Mouse (Mus musculus) right cerebral cortex, adult 2 months (tissue): ENCODE data around the gene Prrt1.
A peak's percentile ranks its signal among the peaks of the same experiment; 100 is the strongest.

Source experiments
- DNase-seq, 2 experiments: peaks; one replicate each; pipeline ENCODE4 v3.0.0; 2021 to 2022; ENCODE audit warnings: low spot score in 2 of 2

Gene Prrt1

GRCm38 (mm10) chr17:34629221-34629751, at the start of gene Prrt1:
Gene Prrt1 (plus strand): TSS chr17:34629533.
- DNase-seq = peak in 1 of 2 experiments; percentile 73

- no peak for DNase-seq
These were observed 46.8 kb upstream of the Prrt1 start for GRCm38 (mm10) chr17:34582528-34582927.

- DNase-seq = no peak
These were observed 45.9 kb upstream of the Prrt1 start for GRCm38 (mm10) chr17:34583397-34583796.

- no peak for DNase-seq
These were observed 45.5 kb upstream of the Prrt1 start for GRCm38 (mm10) chr17:34583819-34584218.

- DNase-seq = no peak
These were observed 44.2 kb upstream of the Prrt1 start for GRCm38 (mm10) chr17:34585121-34585520.

- no peak for DNase-seq
These were observed 43.2 kb upstream of the Prrt1 start for GRCm38 (mm10) chr17:34585877-34586771.

- DNase-seq = peak; percentile 89 to 92
These were observed 42.4 kb upstream of the Prrt1 start for GRCm38 (mm10) chr17:34586796-34587422.

- peak; percentile 94 to 99 for DNase-seq
These were observed 41.9 kb upstream of the Prrt1 start for GRCm38 (mm10) chr17:34587423-34587811.

- no peak for DNase-seq
These were observed 41.5 kb upstream of the Prrt1 start for GRCm38 (mm10) chr17:34587814-34588213.

- no peak for DNase-seq
These were observed 40.6 kb upstream of the Prrt1 start for GRCm38 (mm10) chr17:34588767-34589166.

- no peak for DNase-seq
These were observed 40.1 kb upstream of the Prrt1 start for GRCm38 (mm10) chr17:34589206-34589605.

GRCm38 (mm10) chr17:34589681-34590101, 39.6 kb upstream of the Prrt1 start, which contains the start of gene Gpsm3:
Gene Gpsm3 (plus strand): TSS chr17:34589806.
- no peak for DNase-seq

GRCm38 (mm10) chr17:34590154-34590987, 39.0 kb upstream of the Prrt1 start:
- DNase-seq = no peak

GRCm38 (mm10) chr17:34591029-34591993, 38.0 kb upstream of the Prrt1 start, which contains the start of gene Pbx2:
Gene Pbx2 (plus strand): TSS chr17:34591266.
- no peak for DNase-seq

- DNase-seq = peak; percentile 73
These were observed 37.3 kb upstream of the Prrt1 start for GRCm38 (mm10) chr17:34591994-34592375.

GRCm38 (mm10) chr17:34592581-34593549, 36.5 kb upstream of the Prrt1 start:
- no peak for DNase-seq

GRCm38 (mm10) chr17:34593752-34594525, 35.4 kb upstream of the Prrt1 start:
- no peak for DNase-seq

- no peak for DNase-seq
These were observed 33.2 kb upstream of the Prrt1 start for GRCm38 (mm10) chr17:34596098-34596497.
